Mouse (Mus musculus) frontal cortex, postnatal 14 days (tissue): ENCODE results near the gene Mtnr1b.

ENCODE experiments used
- DNase-seq, 2 experiments: peaks; one replicate each; pipeline ENCODE4 v3.0.0; 2022; ENCODE audit warnings: low spot score in 2 of 2

Gene Mtnr1b

DNA sequence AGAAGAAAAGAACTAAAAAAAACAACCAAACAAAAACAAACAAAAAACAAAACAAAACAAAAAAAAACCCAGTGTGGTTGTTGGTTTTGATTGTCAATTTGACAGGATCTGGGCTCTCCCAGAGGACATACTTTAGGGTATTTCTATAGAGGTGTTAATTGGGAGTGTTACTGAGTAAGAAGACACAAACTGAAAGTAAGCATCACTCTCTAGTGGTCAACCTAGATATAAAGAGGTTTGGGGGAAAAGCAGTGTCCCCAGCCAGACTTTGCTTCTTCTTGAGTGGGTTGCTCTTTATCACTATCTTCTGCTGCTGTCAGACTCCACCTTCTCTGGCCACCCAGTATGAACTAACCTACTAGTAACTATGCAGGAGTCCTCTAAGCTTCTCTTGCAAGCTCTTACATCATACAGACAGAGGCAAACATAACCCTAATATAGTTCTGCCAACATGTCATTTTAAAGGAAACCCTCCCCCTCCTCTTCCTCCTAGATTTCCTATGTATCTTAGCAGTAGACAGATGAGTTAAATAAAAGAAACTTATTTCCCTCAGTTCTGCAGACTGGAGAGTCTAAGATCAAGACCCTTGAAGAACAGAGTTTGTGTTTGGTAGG is 71.8 kb downstream of the Mtnr1b start:
- DNase-seq, result no peak

DNA sequence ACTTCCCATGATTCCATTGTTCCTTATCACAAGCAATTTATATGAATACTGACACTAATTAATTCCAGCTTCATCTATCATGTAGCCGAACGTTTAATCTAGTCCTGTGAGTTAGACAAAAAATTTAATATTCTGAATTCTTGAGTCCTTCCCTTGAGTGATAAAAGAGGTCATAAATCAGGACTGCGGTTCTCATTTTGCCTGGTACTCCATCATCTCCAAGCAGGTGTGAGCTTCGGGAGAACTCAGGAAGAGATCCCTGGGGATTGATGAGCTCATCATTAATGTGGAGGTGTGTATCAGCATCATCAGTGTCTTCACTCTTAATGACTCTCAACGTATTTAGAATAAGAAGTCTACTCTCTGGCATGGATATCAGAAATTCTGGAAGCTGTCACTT is 74.0 kb downstream of the Mtnr1b start:
- DNase-seq, result no peak

DNA sequence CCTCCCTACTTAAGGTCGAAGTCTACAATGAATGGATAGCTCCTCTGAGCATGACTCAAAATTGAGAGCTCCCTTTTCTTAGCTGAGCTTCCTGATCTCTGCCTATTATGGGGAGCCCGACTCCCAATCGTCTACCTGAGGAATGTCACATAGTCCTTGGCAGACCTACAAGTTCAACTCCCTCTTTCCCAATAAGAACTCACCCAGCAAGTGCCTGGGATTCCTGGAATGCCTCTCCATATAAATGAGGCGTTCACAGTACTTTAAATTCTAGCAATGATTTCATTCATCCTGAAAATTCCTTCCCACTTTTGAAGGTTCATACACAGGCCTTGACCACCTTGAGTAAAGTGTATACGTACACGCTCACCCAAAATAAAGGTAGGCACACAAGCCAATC is 79.9 kb downstream of the Mtnr1b start:
- DNase-seq, result no peak

DNA sequence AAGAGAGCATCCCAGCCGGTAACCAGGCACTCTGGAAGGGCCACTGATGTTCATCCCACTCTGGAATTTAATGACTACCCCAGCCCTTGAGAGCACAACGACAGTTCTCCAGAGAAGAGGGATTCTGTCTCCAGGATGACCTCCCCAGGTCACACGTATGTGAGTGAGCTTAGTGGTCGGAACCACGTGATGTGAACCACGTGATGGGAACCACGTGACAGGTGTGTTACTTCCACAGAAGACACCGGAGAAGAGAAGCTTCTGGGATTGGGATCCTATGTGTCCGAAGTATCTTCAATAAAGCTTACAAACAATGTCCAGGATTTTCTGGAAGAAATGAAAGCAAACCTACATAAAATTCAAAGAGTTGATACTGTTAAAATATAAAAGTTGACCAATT is 82.3 kb downstream of the Mtnr1b start:
- DNase-seq, result no peak

DNA sequence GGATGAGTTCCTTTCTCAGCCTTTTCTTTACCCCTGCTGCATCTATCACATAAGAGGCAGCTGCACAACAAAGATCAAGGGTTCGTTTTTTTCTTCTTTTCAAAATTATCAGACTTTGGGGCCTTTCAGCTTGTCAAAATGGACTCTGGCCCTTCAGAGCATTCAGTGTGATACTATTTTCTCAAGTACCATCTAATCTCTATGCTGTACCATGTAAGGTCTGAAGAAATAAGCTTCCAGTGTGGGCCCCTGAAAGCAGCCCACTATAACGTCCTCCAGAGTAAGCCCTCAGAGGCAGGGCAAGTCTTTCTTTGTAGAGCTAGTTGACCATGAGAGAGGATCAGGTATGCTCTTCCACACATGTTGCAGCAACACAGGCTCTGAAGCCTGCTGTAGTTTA is 87.7 kb downstream of the Mtnr1b start:
- DNase-seq, result no peak

DNA sequence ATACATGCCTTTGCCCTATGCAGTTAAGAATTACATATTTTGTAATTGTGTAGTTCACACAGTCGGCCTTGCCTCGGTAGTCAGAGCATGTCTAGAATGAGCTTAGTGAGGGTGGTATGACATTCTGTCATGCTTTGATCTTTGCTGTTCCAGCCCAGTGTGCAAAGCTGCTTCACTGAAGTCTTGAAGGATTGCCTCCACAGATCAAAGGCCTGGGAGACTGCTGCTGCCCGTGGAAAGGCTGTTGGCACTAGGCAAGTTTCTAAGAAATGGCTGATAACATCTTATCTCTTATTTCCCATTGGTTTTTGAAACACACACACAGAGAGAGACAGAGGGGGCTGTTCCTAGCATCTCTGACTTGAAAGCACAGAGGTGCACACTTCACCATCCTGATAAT is 88.2 kb downstream of the Mtnr1b start:
- no peak for DNase-seq

DNA sequence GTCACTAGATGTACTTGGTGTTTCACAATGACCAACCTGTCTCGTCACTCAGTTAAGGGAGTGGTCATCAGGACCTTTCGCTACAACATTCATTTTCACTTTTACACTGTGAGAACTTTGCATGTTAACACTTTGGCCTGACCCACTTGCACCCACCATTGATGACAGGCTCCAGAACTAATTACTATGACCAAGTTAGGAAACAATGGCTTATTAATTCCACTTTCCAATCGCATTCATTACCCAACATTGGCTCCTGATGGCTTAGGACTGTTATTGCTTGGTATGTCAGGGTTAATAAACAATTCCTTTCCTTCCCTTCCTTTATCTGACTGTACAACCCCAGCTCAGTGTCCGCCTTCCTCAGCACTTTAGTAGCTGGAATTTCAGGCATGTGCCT is 92.4 kb downstream of the Mtnr1b start:
- DNase-seq, result no peak

DNA sequence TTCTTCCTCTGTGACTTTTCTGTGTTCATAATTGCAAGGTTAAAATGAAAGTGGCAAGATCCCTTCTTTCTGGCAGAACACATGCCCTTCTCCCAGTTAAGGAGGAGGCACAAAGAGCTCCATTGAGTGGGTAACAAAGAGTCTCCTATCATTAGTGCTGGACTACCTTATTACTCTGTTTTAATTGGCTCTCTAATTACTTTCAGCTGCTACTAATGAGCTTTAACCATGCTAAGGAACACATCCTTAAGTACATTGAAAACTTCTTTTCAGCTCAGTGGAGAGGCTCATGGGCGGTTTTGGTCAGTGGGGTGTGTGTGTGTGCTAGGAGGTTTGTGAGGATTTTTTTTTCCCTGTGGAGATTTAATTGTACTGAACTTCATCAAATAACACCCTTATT is 99.4 kb downstream of the Mtnr1b start:
- no peak for DNase-seq
